Mouse (Mus musculus): ENCODE data around the gene AY761185. TPM values are rescaled to one million over a fixed set of nuclear protein-coding genes. Genes with fewer than 3 reads are reported as not detected.

AY761185 gene
- polyA plus RNA-seq, 1 experiment from 2014 or later, result not detected

Other genes starting within 250 kb of the AY761185 start
- gene Defb33, start 52.0 kb downstream of the AY761185 start, polyA plus RNA-seq (2014; fragmentation: Nextera tagmentation; extraction: Ambion mirVana), result not detected in 2 replicates
- gene Gm15056, start 42.1 kb downstream of the AY761185 start, polyA plus RNA-seq (2014; fragmentation: Nextera tagmentation; extraction: Ambion mirVana), result not detected in 2 replicates
- not detected in 2 replicates for gene Gm6040, start 22.6 kb downstream of the AY761185 start, polyA plus RNA-seq (2014; fragmentation: Nextera tagmentation; extraction: Ambion mirVana)
- not detected in 2 replicates for gene Defa21, start 80.8 kb upstream of the AY761185 start, polyA plus RNA-seq (2014; fragmentation: Nextera tagmentation; extraction: Ambion mirVana)
- not detected in 2 replicates for gene Defa23, start 110.3 kb upstream of the AY761185 start, polyA plus RNA-seq (2014; fragmentation: Nextera tagmentation; extraction: Ambion mirVana)
- not detected in 2 replicates for gene Defa35, start 120.3 kb upstream of the AY761185 start, polyA plus RNA-seq (2014; fragmentation: Nextera tagmentation; extraction: Ambion mirVana)
- gene Defa25, start 139.7 kb upstream of the AY761185 start, polyA plus RNA-seq (2014; fragmentation: Nextera tagmentation; extraction: Ambion mirVana), result not detected in 2 replicates
- gene Gm14851, start 151.3 kb upstream of the AY761185 start, polyA plus RNA-seq (2014; fragmentation: Nextera tagmentation; extraction: Ambion mirVana), result not detected in 2 replicates
- not detected in 2 replicates for gene Defa30, start 189.9 kb upstream of the AY761185 start, polyA plus RNA-seq (2014; fragmentation: Nextera tagmentation; extraction: Ambion mirVana)
- gene Defa22, start 217.6 kb upstream of the AY761185 start, polyA plus RNA-seq (2014; fragmentation: Nextera tagmentation; extraction: Ambion mirVana), result not detected in 2 replicates
- gene Defa31, start 246.9 kb upstream of the AY761185 start, polyA plus RNA-seq (2014; fragmentation: Nextera tagmentation; extraction: Ambion mirVana), result not detected in 2 replicates